ENCODE assay signal across 8 mouse cellular contexts in genomic region chr11:12373106-12374098, GRCm38 (mm10).
DNase-seq lines count a peak whose midpoint lies in the region; ATAC-seq and TF ChIP-seq lines count a peak whose summit lies in the region.

No protein-coding gene starts in this region.

- H3K9me3 ChIP-seq in heart, embryonic 12.5 days (replicated peaks) = no peaks in the 10 kb centered on the region
- no peaks in the 10 kb centered on the region for H3K9me3 ChIP-seq in kidney, embryonic 15.5 days (replicated peaks)
- H3K9me3 ChIP-seq in limb, embryonic 13.5 days = no peaks in the 10 kb centered on the region

- H3K4me3 ChIP-seq in embryonic fibroblast, embryonic 13.5 days (ENCODE audit: insufficient read depth, low read length) = no peak overlapping the region
- H3K4me3 ChIP-seq in heart, embryonic 12.5 days = no peak overlapping the region
- H3K4me3 ChIP-seq in kidney, embryonic 15.5 days (replicated peaks) = no peak overlapping the region
- no peak overlapping the region for H3K4me3 ChIP-seq in limb, embryonic 13.5 days

- no peak overlapping the region for H3K27ac ChIP-seq in embryonic fibroblast, embryonic 13.5 days (ENCODE audit: insufficient read depth, low read length)
- H3K27ac ChIP-seq in heart, embryonic 12.5 days (ENCODE audit: poor library complexity, severe bottlenecking) = no peak overlapping the region
- H3K27ac ChIP-seq in kidney, embryonic 15.5 days = no peak overlapping the region
- no peak overlapping the region for H3K27ac ChIP-seq in limb, embryonic 13.5 days

- H3K9ac ChIP-seq in heart, embryonic 12.5 days = no peak overlapping the region
- no peak overlapping the region for H3K9ac ChIP-seq in kidney, embryonic 15.5 days
- H3K9ac ChIP-seq in limb, embryonic 13.5 days = no peak overlapping the region

- no peaks in the 10 kb centered on the region for H3K4me1 ChIP-seq in embryonic fibroblast, embryonic 13.5 days (ENCODE audit: control insufficient read depth, insufficient read depth, low read length)
- no peaks in the 10 kb centered on the region for H3K4me1 ChIP-seq in heart, embryonic 12.5 days (replicated peaks)
- no peaks in the 10 kb centered on the region for H3K4me1 ChIP-seq in kidney, embryonic 15.5 days
- H3K4me1 ChIP-seq in limb, embryonic 13.5 days = no peaks in the 10 kb centered on the region

- H3K4me2 ChIP-seq in heart, embryonic 12.5 days = no peak overlapping the region
- H3K4me2 ChIP-seq in kidney, embryonic 15.5 days = no peak overlapping the region
- no peak overlapping the region for H3K4me2 ChIP-seq in limb, embryonic 13.5 days (replicated peaks)

- no peak for TF ChIP-seq POLR2A in embryonic fibroblast, embryonic 13.5 days (IDR thresholded peaks at IDR 0.05; ENCODE audit: low read depth, low read length)

- peak; percentile 90 for TF ChIP-seq CTCF in embryonic fibroblast, embryonic 13.5 days (IDR thresholded peaks at IDR 0.05; ENCODE audit: borderline replicate concordance, insufficient read depth, low read length)

- WGBS in heart, embryonic 12.5 days = 30% methylated on average over 12 of the region's 12 CpGs
- WGBS in kidney, embryonic 15.5 days = 33% methylated on average over 12 of the region's 12 CpGs
- WGBS in limb, embryonic 13.5 days = 38% methylated on average over 12 of the region's 12 CpGs

- DNase-seq in thymus, postnatal 0 days (ENCODE audit: low spot score) = peak; percentile 3
- DNase-seq in thymus, adult 18-20 months = no peak
- DNase-seq in neural tube, embryonic 10.5 days (ENCODE audit: extremely low spot score, low spot score) = peak; percentile 63
- DNase-seq in thymus, postnatal 14 days = peak; percentile 16

- no peaks in the 10 kb centered on the region for H3K27me3 ChIP-seq in heart, embryonic 12.5 days (replicated peaks)
- H3K27me3 ChIP-seq in kidney, embryonic 15.5 days = no peaks in the 10 kb centered on the region
- H3K27me3 ChIP-seq in limb, embryonic 13.5 days = no peaks in the 10 kb centered on the region

- peak; percentile 63; the same call in 1 of the 2 replicates for ATAC-seq in heart, embryonic 12.5 days (ENCODE audit: insufficient number of reproducible peaks, low FRiP score)
- ATAC-seq in kidney, embryonic 15.5 days (replicated peaks; ENCODE audit: low FRiP score) = peak; percentile 95
- ATAC-seq in limb, embryonic 13.5 days (ENCODE audit: low FRiP score, low read depth) = peak; percentile 92

- H3K36me3 ChIP-seq in heart, embryonic 12.5 days = no peaks in the 10 kb centered on the region
- H3K36me3 ChIP-seq in kidney, embryonic 15.5 days = no peaks in the 10 kb centered on the region
- no peaks in the 10 kb centered on the region for H3K36me3 ChIP-seq in limb, embryonic 13.5 days

Comparison
In these comparisons a context has a peak if more than half of its experiments do, and no peak if none do; other contexts are left out.
1. DNase-seq: peak in thymus, postnatal 0 days (single experiment), neural tube, embryonic 10.5 days (single experiment) and thymus, postnatal 14 days (single experiment); none in thymus, adult 18-20 months (0 of 2).
2. Peak in every context shown above with its lines, with median percentiles within 50 percentile points of each other: ATAC-seq.